Mouse (Mus musculus): ENCODE measurements at regions not wholly inside any gene's neighbourhood (a gene's known extent, or its start where the extent isn't known, plus 50 kb on each side); places are given as distances from the start of the nearest gene placed in this dataset.

- 86% methylated on average over 4 of the region's 4 CpGs for WGBS
- intact Hi-C loops (cut with DNase I): no loop called here
These were observed 337.9 kb upstream of the Hs6st1 start for GRCm38 (mm10) chr1:35730309-35730708.

DNA sequence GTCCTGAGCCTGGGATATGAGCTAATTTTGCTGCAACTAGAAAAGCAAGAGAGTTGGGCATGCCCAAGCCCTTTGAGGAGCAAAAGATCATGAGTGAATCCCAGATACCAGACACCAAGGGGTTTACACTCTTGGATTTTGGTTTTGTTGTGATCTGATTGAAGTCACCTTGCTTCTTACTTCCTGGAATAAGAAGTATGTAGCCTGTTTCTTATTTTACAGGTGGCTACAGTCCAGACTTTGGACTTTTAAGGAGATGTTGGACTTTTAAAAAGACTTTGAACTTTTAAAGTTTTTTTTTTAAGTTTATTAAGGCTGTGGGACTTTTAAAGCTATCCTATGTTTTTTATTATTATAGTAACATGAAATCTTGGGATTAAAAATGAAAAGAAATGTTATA is 332.0 kb upstream of the Hs6st1 start:
- H3K27ac ChIP-seq: no peak overlapping the region
- H3K4me1 ChIP-seq (ENCODE audit: control insufficient read depth, insufficient read depth, low read length): no peaks in the 10 kb centered on the region
- TF ChIP-seq POLR2A (IDR thresholded peaks at IDR 0.05; ENCODE audit: insufficient read depth, low read depth, low read length) (no peak), EP300 (IDR thresholded peaks at IDR 0.05; ENCODE audit: insufficient read depth, low read depth, low read length) (no peak), CTCF (IDR thresholded peaks at IDR 0.05) (no peak)
- H3K36me3 ChIP-seq (ENCODE audit: control insufficient read depth, insufficient read depth, low read length): no peaks in the 10 kb centered on the region
- DNase-seq: no peak
- no peaks in the 10 kb centered on the region for H3K79me2 ChIP-seq (replicated peaks; ENCODE audit: control insufficient read depth, insufficient read depth, low read length)
- H3K9ac ChIP-seq (ENCODE audit: low read depth, low read length): no peak overlapping the region
- no peaks in the 10 kb centered on the region for H3K27me3 ChIP-seq (ENCODE audit: control insufficient read depth, insufficient read depth, low read length)
- intact Hi-C loops (cut with DNase I): no loop called here
- H3K4me3 ChIP-seq: no peak overlapping the region

More at GRCm38 (mm10) chr1:35730309-35730708, 337.9 kb upstream of the Hs6st1 start:
- Histone ChIP-seq H3K27ac (no peak overlapping the region), H3K79me2 (replicated peaks; ENCODE audit: control insufficient read depth, insufficient read depth, low read length) (no peaks in the 10 kb centered on the region), H3K27me3 (ENCODE audit: control insufficient read depth, insufficient read depth, low read length) (no peaks in the 10 kb centered on the region), H3K36me3 (ENCODE audit: control insufficient read depth, insufficient read depth, low read length) (no peaks in the 10 kb centered on the region), H3K4me1 (ENCODE audit: control insufficient read depth, insufficient read depth, low read length) (no peaks in the 10 kb centered on the region), H3K9ac (ENCODE audit: low read depth, low read length) (no peak overlapping the region), H3K4me3 (no peak overlapping the region)
- DNase-seq: no peak
- no peak for TF ChIP-seq POLR2A (IDR thresholded peaks at IDR 0.05; ENCODE audit: insufficient read depth, low read depth, low read length)
- TF ChIP-seq EP300 (IDR thresholded peaks at IDR 0.05; ENCODE audit: insufficient read depth, low read depth, low read length): no peak
- no peak for TF ChIP-seq CTCF (IDR thresholded peaks at IDR 0.05)

GRCm38 (mm10) chr1:35749603-35750002 is 318.6 kb upstream of the Hs6st1 start:
- H3K79me2 ChIP-seq (replicated peaks; ENCODE audit: control insufficient read depth, insufficient read depth, low read length): no peaks in the 10 kb centered on the region
- H3K9ac ChIP-seq (ENCODE audit: low read depth, low read length): no peak overlapping the region
- TF ChIP-seq CTCF (IDR thresholded peaks at IDR 0.05): no peak
- no peak for TF ChIP-seq EP300 (IDR thresholded peaks at IDR 0.05; ENCODE audit: insufficient read depth, low read depth, low read length)
- TF ChIP-seq POLR2A (IDR thresholded peaks at IDR 0.05; ENCODE audit: insufficient read depth, low read depth, low read length): no peak
- intact Hi-C loops (cut with DNase I): no loop called here
- no peak overlapping the region for H3K27ac ChIP-seq
- WGBS: 96% methylated on average over 7 of the region's 7 CpGs
- H3K4me3 ChIP-seq: no peak overlapping the region
- H3K4me1 ChIP-seq (ENCODE audit: control insufficient read depth, insufficient read depth, low read length): no peaks in the 10 kb centered on the region
- no peaks in the 10 kb centered on the region for H3K36me3 ChIP-seq (ENCODE audit: control insufficient read depth, insufficient read depth, low read length)
- H3K27me3 ChIP-seq (ENCODE audit: control insufficient read depth, insufficient read depth, low read length): 0 out of 2 replicates have a peak, but pooled peaks cover 2% of the 10 kb centered on the region
- no peak for DNase-seq

GRCm38 (mm10) chr1:35750092-35750521 is 318.1 kb upstream of the Hs6st1 start:
- TF ChIP-seq CTCF (IDR thresholded peaks at IDR 0.05) (no peak), EP300 (IDR thresholded peaks at IDR 0.05; ENCODE audit: insufficient read depth, low read depth, low read length) (no peak), POLR2A (IDR thresholded peaks at IDR 0.05; ENCODE audit: insufficient read depth, low read depth, low read length) (no peak)
- H3K4me3 ChIP-seq: no peak overlapping the region
- no peak overlapping the region for H3K27ac ChIP-seq
- no peaks in the 10 kb centered on the region for H3K79me2 ChIP-seq (replicated peaks; ENCODE audit: control insufficient read depth, insufficient read depth, low read length)
- no peak for DNase-seq
- WGBS: 74% methylated on average over 4 of the region's 4 CpGs
- no peaks in the 10 kb centered on the region for H3K4me1 ChIP-seq (ENCODE audit: control insufficient read depth, insufficient read depth, low read length)
- intact Hi-C loops (cut with DNase I): no loop called here
- no peak overlapping the region for H3K9ac ChIP-seq (ENCODE audit: low read depth, low read length)
- H3K27me3 ChIP-seq (ENCODE audit: control insufficient read depth, insufficient read depth, low read length): no peaks in the 10 kb centered on the region
- H3K36me3 ChIP-seq (ENCODE audit: control insufficient read depth, insufficient read depth, low read length): no peaks in the 10 kb centered on the region

DNA sequence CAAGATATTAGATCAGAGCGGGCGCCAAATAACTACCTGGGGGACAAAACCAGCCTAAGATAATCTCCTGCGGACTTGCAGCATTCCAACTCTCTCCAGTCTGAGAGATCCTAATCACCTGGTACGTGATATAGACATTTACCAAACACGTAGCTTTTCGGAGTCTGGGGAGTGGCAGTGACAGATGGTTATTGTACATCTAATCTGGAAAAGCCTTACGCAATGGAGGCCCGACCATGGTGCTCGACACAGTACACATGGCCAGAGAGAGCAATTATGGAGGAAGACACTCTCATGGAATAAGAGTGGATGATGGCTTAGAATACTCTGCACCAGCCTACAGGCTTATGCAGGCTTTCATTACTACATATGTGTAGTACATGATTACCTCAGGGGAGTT is 315.6 kb upstream of the Hs6st1 start:
- Histone ChIP-seq H3K27me3 (ENCODE audit: control insufficient read depth, insufficient read depth, low read length) (no peaks in the 10 kb centered on the region), H3K79me2 (replicated peaks; ENCODE audit: control insufficient read depth, insufficient read depth, low read length) (no peaks in the 10 kb centered on the region), H3K4me3 (no peak overlapping the region), H3K4me1 (ENCODE audit: control insufficient read depth, insufficient read depth, low read length) (no peaks in the 10 kb centered on the region), H3K9ac (ENCODE audit: low read depth, low read length) (no peak overlapping the region), H3K27ac (no peak overlapping the region), H3K36me3 (ENCODE audit: control insufficient read depth, insufficient read depth, low read length) (no peaks in the 10 kb centered on the region)
- 86% methylated on average over 9 of the region's 9 CpGs for WGBS
- no peak for DNase-seq
- intact Hi-C loops (cut with DNase I): no loop called here
- TF ChIP-seq POLR2A (IDR thresholded peaks at IDR 0.05; ENCODE audit: insufficient read depth, low read depth, low read length) (no peak), EP300 (IDR thresholded peaks at IDR 0.05; ENCODE audit: insufficient read depth, low read depth, low read length) (no peak), CTCF (IDR thresholded peaks at IDR 0.05) (no peak)

DNA sequence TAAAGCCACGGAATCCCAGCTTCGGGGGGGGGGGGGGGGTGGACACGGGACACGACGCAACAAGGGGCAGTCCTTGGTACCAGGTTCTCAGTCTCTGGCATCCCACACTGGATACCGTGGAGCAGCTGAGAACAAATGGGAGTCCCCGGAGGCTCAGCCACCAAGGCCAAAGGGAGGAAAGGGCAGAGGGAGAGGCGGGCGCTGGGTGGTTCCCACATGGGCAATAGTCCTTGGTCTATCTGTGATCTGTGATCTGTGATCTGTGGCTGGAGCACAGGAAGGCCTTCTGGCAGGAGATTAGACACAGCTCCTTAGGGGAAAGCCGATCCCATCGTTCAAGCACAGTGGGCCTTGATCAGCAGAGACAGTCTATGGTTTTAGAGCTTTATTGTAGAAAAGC is 314.0 kb upstream of the Hs6st1 start:
- Histone ChIP-seq H3K36me3 (ENCODE audit: control insufficient read depth, insufficient read depth, low read length) (no peaks in the 10 kb centered on the region), H3K4me1 (ENCODE audit: control insufficient read depth, insufficient read depth, low read length) (no peaks in the 10 kb centered on the region), H3K9ac (ENCODE audit: low read depth, low read length) (no peak overlapping the region), H3K4me3 (no peak overlapping the region), H3K79me2 (replicated peaks; ENCODE audit: control insufficient read depth, insufficient read depth, low read length) (no peaks in the 10 kb centered on the region), H3K27ac (no peak overlapping the region), H3K27me3 (ENCODE audit: control insufficient read depth, insufficient read depth, low read length) (no peaks in the 10 kb centered on the region)
- TF ChIP-seq EP300 (IDR thresholded peaks at IDR 0.05; ENCODE audit: insufficient read depth, low read depth, low read length) (no peak), POLR2A (IDR thresholded peaks at IDR 0.05; ENCODE audit: insufficient read depth, low read depth, low read length) (no peak), CTCF (IDR thresholded peaks at IDR 0.05) (no peak)
- DNase-seq: no peak
- intact Hi-C loops (cut with DNase I): no loop called here
- WGBS: 80% methylated on average over 11 of the region's 11 CpGs

All from heart, adult 2 months (tissue).